Mouse (Mus musculus): ENCODE measurements at regions not wholly inside any gene's neighbourhood (a gene's known extent, or its start where the extent isn't known, plus 50 kb on each side); places are given as distances from the start of the nearest gene placed in this dataset. TPM values are rescaled to one million over a fixed set of nuclear protein-coding genes. Genes with fewer than 3 reads are reported as not detected.

- Histone ChIP-seq H3K9me3 (replicated peaks; ENCODE audit: control insufficient read depth, low read length) (no peaks in the 10 kb centered on the region), H3K4me2 (ENCODE audit: low read depth, low read length) (no peak overlapping the region), H3K4me1 (ENCODE audit: control insufficient read depth, low read depth, low read length) (no peaks in the 10 kb centered on the region), H3K4me3 (ENCODE audit: low read depth, low read length) (no peak overlapping the region), H3K27ac (ENCODE audit: low read length) (no peak overlapping the region), H3K9ac (ENCODE audit: low read depth, low read length) (no peak overlapping the region), H3K36me3 (ENCODE audit: control insufficient read depth, insufficient read depth) (no peaks in the 10 kb centered on the region), H3K27me3 (ENCODE audit: control insufficient read depth, insufficient read depth, low read depth, low read length) (no peaks in the 10 kb centered on the region)
- ATAC-seq (ENCODE audit: low read depth): no peak
- WGBS (ENCODE audit: insufficient replicate concordance): 36% methylated on average over 1 of the region's 1 CpGs
These were observed 125.3 kb upstream of the Arx start for GRCm38 (mm10) chrX:93160956-93161355.

Small RNA genes lying in the stretch of these regions (microRNA-seq; reads per million reads assigned to microRNA genes)
- not detected for gene Gm24973

Data from liver, embryonic 16.5 days (tissue).